Mouse (Mus musculus) limb, embryonic 14.5 days (tissue): ENCODE data around the gene Gm36028. TPM values are rescaled to one million over a fixed set of nuclear protein-coding genes. Genes with fewer than 3 reads are reported as not detected.

Experiments
- ATAC-seq: fragments of 200-750 bp; cut with Nextera tagmentation; 2 replicates; pipeline ENCODE4 v1.8.0; 2017; ENCODE audit warnings: low read depth, moderate number of reproducible peaks, moderate TSS enrichment; ENCODE audit not compliant: low FRiP score
- DNase-seq: peaks from one replicate; pipeline ENCODE4 v3.0.0-alpha.2; 2015; ENCODE audit warnings: low spot score
- H3K27ac ChIP-seq: fragments of 300-500 bp; sonication (generic); replicated peaks from 2 replicates; pipeline ENCODE4 v1.5.1; 2014; ENCODE audit warnings: low read depth, mild to moderate bottlenecking, low read length, moderate library complexity, mixed read lengths
- H3K27me3 ChIP-seq: fragments of 300-500 bp; sonication (generic); 2 replicates; pipeline ENCODE4 v1.6.1; 2014; ENCODE audit warnings: low read length, mixed read lengths; ENCODE audit not compliant: control insufficient read depth, insufficient read depth
- H3K36me3 ChIP-seq: fragments of 300-500 bp; sonication (generic); 2 replicates; pipeline ENCODE4 v1.6.1; 2014; ENCODE audit warnings: mild to moderate bottlenecking, low read length, moderate library complexity, mixed read lengths; ENCODE audit not compliant: control insufficient read depth, insufficient read depth
- H3K4me1 ChIP-seq: fragments of 300-500 bp; sonication (generic); 2 replicates; pipeline ENCODE4 v1.6.1; 2014; ENCODE audit warnings: antibody characterized with exemption, low read length, mixed read lengths; ENCODE audit not compliant: control insufficient read depth, insufficient read depth
- H3K4me2 ChIP-seq: fragments of 300-500 bp; sonication (generic); replicated peaks from 2 replicates; pipeline ENCODE4 v1.6.1; 2014; ENCODE audit warnings: low read depth, mild to moderate bottlenecking, low read length, moderate library complexity; ENCODE audit not compliant: severe bottlenecking
- H3K4me3 ChIP-seq: fragments of 300-500 bp; sonication (generic); replicated peaks from 2 replicates; pipeline ENCODE4 v1.5.1; 2014; ENCODE audit warnings: low read length
- H3K9ac ChIP-seq: fragments of 300-500 bp; sonication (generic); 2 replicates; pipeline ENCODE4 v1.6.1; 2014; ENCODE audit warnings: mild to moderate bottlenecking, low read depth, low read length, moderate library complexity; ENCODE audit not compliant: severe bottlenecking
- H3K9me3 ChIP-seq: fragments of 300-500 bp; sonication (generic); 2 replicates; pipeline ENCODE4 v1.6.1; 2016; ENCODE audit warnings: low read length; ENCODE audit not compliant: control insufficient read depth
- POLR2A ChIP-seq: fragments of 200-500 bp; IDR thresholded peaks from 2 replicates; pipeline ENCODE4 v1.8.0; 2012; ENCODE audit warnings: inconsistent platforms, mild to moderate bottlenecking, moderate library complexity, borderline replicate concordance; ENCODE audit not compliant: insufficient read depth, insufficient read length; ENCODE audit errors: extremely low read depth
- WGBS: fragments of 180-500 bp; shearing (Covaris S2); extraction: QIAGEN DNeasy Blood & Tissue Kit; methylation state at CpG from one replicate; pipeline ENCODE4 v1.1.7; 2014; 5-methylcytosine and 5-hydroxymethylcytosine counted together
- polyA plus RNA-seq, 2 experiments: library from polyadenylated mRNA; depleted of rRNA in 1 of 2; stranded (reverse) in 1 of 2; unstranded in 1 of 2; fragments of >200 nt; fragmentation: Nextera tagmentation in 1 of 2; extraction: Ambion mirVana in 1 of 2; gene quantifications; 2 replicates each; pipeline versions ENCODE4 v1.2.1 to v1.2.3; 2012 to 2014

Gene Gm36028
- polyA plus RNA-seq, 2 experiments, result 0.15 TPM; not detected in 1

DNA sequence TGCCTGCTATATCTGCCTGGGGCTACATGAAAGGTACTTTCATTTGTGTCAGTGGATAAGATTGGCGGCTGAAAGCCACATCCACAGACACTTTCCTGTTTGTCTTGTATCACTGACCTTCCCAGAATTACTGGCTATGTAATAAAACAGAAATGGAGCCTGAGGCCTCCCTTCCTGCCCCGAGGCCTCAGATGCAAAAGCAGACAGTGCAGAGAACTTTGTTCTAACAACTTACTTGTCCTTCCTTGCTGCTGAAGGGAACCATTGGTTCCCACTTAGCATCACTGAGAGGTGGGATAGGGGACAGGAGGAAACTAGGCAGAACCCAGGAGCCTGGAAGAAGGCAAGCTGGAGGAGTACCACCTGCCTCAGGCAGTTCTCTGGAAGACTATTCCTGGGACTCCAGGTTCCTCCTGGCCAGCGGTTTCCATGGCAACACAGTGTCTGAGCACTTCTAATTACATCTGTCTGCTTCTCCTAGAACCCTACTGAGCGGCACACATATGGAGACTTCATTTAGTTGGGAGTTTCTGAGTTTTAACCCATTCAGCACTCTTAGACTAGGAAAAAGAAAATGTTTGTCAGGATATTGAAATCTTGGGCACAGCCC, 58.2 kb downstream of the Gm36028 start:
- peaks cover 26% of the 10 kb centered on the region for H3K4me1 ChIP-seq
- H3K9me3 ChIP-seq, result no peaks in the 10 kb centered on the region
- no peak overlapping the region for H3K9ac ChIP-seq
- H3K27ac ChIP-seq, result no peak overlapping the region; the same call in 1 of the 2 replicates
- no peaks in the 10 kb centered on the region for H3K27me3 ChIP-seq
- peaks cover 57% of the 10 kb centered on the region for H3K36me3 ChIP-seq
- ATAC-seq (peak; percentile 62; the same call in 1 of the 2 replicates), DNase-seq (peak; percentile 58)
- H3K4me3 ChIP-seq, result no peak overlapping the region
- H3K4me2 ChIP-seq, result no peak overlapping the region
- TF ChIP-seq POLR2A, result no peak
- WGBS, result 34% methylated on average over 4 of the region's 4 CpGs

- H3K4me2 ChIP-seq, result no peak overlapping the region
- H3K27ac ChIP-seq, result no peak overlapping the region
Observed at GRCm38 (mm10) chr16:37801097-37801496, 59.8 kb downstream of the Gm36028 start.

More at GRCm38 (mm10) chr16:37801097-37801496, 59.8 kb downstream of the Gm36028 start:
- TF ChIP-seq POLR2A, result no peak
- H3K4me3 ChIP-seq, result no peak overlapping the region
- H3K9me3 ChIP-seq, result no peaks in the 10 kb centered on the region
- WGBS, result 81% methylated on average over 2 of the region's 2 CpGs
- peaks cover 12% of the 10 kb centered on the region; the same call in 1 of the 2 replicates for H3K4me1 ChIP-seq
- H3K36me3 ChIP-seq, result peaks cover 52% of the 10 kb centered on the region
- no peaks in the 10 kb centered on the region for H3K27me3 ChIP-seq
- ATAC-seq (no peak), DNase-seq (no peak)
- H3K9ac ChIP-seq, result no peak overlapping the region

Other genes with a start within 250 kb of the Gm36028 start
- gene Ndufb4, start 206.7 kb downstream of the Gm36028 start, polyA plus RNA-seq (2012; rRNA removed), result 54.9 and 62.5 TPM in 2 replicates
- gene Ndufb4, start 206.7 kb downstream of the Gm36028 start, polyA plus RNA-seq (2014; fragmentation: Nextera tagmentation; extraction: Ambion mirVana), result 56.3 and 56.5 TPM in 2 replicates
- gene Fstl1, start 84.3 kb downstream of the Gm36028 start, polyA plus RNA-seq (2012; rRNA removed), result 478 and 520 TPM in 2 replicates
- gene Fstl1, start 84.3 kb downstream of the Gm36028 start, polyA plus RNA-seq (2014; fragmentation: Nextera tagmentation; extraction: Ambion mirVana), result 865 and 910 TPM in 2 replicates
- 23.4 and 27.1 TPM in 2 replicates for gene Lrrc58, start 7.2 kb upstream of the Gm36028 start, polyA plus RNA-seq (2012; rRNA removed)
- gene Lrrc58, start 7.2 kb upstream of the Gm36028 start, polyA plus RNA-seq (2014; fragmentation: Nextera tagmentation; extraction: Ambion mirVana), result 54.7 and 56.8 TPM in 2 replicates
- 0.77 and 0.78 TPM in 2 replicates for gene Gpr156, start 55.4 kb upstream of the Gm36028 start, polyA plus RNA-seq (2012; rRNA removed)
- 0.59 and 0.88 TPM in 2 replicates for gene Gpr156, start 55.4 kb upstream of the Gm36028 start, polyA plus RNA-seq (2014; fragmentation: Nextera tagmentation; extraction: Ambion mirVana)
- gene Gsk3b, start 227.9 kb upstream of the Gm36028 start, polyA plus RNA-seq (2012; rRNA removed), result 17.5 and 20.1 TPM in 2 replicates
- gene Gsk3b, start 227.9 kb upstream of the Gm36028 start, polyA plus RNA-seq (2014; fragmentation: Nextera tagmentation; extraction: Ambion mirVana), result 61.3 and 63.2 TPM in 2 replicates